In the genomic region with DNA sequence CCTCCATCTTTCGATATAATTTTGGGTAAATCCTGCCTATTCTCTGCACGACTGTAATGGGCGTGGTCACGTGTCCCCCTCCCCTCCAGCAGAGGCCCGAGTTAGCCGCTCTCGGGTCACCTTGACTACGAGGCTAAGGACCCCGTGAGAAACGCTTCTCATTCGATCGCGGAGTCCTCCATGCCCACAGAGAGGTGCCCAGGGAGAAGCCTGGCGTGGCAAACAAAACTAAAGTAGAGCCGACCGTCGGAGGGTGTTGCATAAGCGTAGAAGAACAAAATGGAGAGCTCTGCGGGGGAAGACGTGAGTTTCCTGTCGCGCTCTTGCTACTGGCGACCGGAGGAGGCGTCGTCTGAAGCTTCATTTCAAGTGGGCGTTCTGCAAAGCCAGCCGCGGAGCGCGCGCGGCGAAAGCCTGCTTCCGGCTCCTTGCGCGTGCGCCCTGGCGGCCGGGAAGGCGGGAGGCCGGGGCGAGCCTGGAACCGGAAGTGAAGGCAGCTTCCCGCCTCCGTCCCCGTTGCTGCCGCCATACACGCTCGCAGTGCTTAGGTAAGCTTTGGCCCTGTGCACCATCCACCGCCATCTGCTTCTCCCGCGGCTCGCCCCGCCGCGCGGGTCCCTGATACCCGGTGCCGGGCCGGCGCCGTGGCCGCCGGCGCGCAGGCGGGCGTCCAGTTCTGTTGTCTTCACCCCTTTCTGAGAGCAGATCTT, we compare ENCODE assay signal across 8 mouse cellular contexts. TPM values are rescaled to one million over a fixed set of nuclear protein-coding genes. Genes with fewer than 3 reads are reported as not detected.
A peak's percentile ranks its signal among the peaks of the same experiment; 100 is the strongest.
DNase-seq lines count a peak whose midpoint lies in the region; ATAC-seq lines count a peak whose summit lies in the region.

A gene (plus strand): TSS at position 442 of the 710 bp plus-strand sequence.

- peak within 1 kb of the TSS; percentile 88 for H3K4me2 ChIP-seq in heart, embryonic 14.5 days (ENCODE audit: low read length)
- H3K4me2 ChIP-seq in liver, embryonic 13.5 days: peak within 1 kb of the TSS; percentile 97
- H3K4me2 ChIP-seq in stomach, embryonic 16.5 days (ENCODE audit: low read depth, low read length): peak within 1 kb of the TSS; percentile 76

- peaks cover 48% of the 10 kb centered on the region for H3K36me3 ChIP-seq in heart, embryonic 14.5 days (ENCODE audit: control insufficient read depth, insufficient read depth, low read length)
- peaks cover 36% of the 10 kb centered on the region for H3K36me3 ChIP-seq in liver, embryonic 13.5 days
- peaks cover 12% of the 10 kb centered on the region for H3K36me3 ChIP-seq in stomach, embryonic 16.5 days (ENCODE audit: control insufficient read depth, insufficient read depth, low read length)

- peak; percentile 76 for ATAC-seq in CD4-positive, CD25-positive, alpha-beta regulatory T cell, adult 4 months
- ATAC-seq in heart, embryonic 14.5 days (ENCODE audit: insufficient number of reproducible peaks, insufficient read depth, low FRiP score, low read depth): peak; percentile 86
- peak; percentile 83 for ATAC-seq in liver, embryonic 13.5 days (ENCODE audit: low read depth)
- ATAC-seq in stomach, embryonic 16.5 days (ENCODE audit: insufficient read depth, low FRiP score): peak; percentile 91

- peak within 1 kb of the TSS; percentile 95 for H3K4me3 ChIP-seq in heart, embryonic 14.5 days (ENCODE audit: control insufficient read depth in 1 of 2, insufficient read depth in 1 of 2, low read depth in 1 of 2, low read length in 2 of 2)
- peak within 1 kb of the TSS; percentile 92 for H3K4me3 ChIP-seq in liver, embryonic 13.5 days (replicated peaks)
- peak within 1 kb of the TSS; percentile 77 for H3K4me3 ChIP-seq in stomach, embryonic 16.5 days (replicated peaks; ENCODE audit: low read length)

- no peaks in the 10 kb centered on the region for H3K27me3 ChIP-seq in heart, embryonic 14.5 days (ENCODE audit: control insufficient read depth, insufficient read depth, low read length)
- no peaks in the 10 kb centered on the region for H3K27me3 ChIP-seq in liver, embryonic 13.5 days
- no peaks in the 10 kb centered on the region for H3K27me3 ChIP-seq in stomach, embryonic 16.5 days (ENCODE audit: control insufficient read depth, insufficient read depth, low read length)

- under 1% methylated on average over 57 of the region's 69 CpGs for WGBS in heart, embryonic 14.5 days
- under 1% methylated on average over 69 of the region's 69 CpGs for WGBS in liver, embryonic 13.5 days (ENCODE audit: insufficient replicate concordance)
- WGBS in stomach, embryonic 16.5 days: under 1% methylated on average over 68 of the region's 69 CpGs

- peak within 1 kb of the TSS; percentile 100 for H3K9ac ChIP-seq in heart, embryonic 14.5 days (ENCODE audit: low read length)
- H3K9ac ChIP-seq in liver, embryonic 13.5 days: peak within 1 kb of the TSS; percentile 97
- peak within 1 kb of the TSS; percentile 95 for H3K9ac ChIP-seq in stomach, embryonic 16.5 days (ENCODE audit: low read length)

- H3K27ac ChIP-seq in heart, embryonic 14.5 days (replicated peaks in 1 of 2; ENCODE audit: control insufficient read depth in 1 of 2, insufficient read depth in 1 of 2, low read depth in 2 of 2, low read length in 2 of 2): peak within 1 kb of the TSS; percentile 98 to 99
- peak within 1 kb of the TSS; percentile 95 for H3K27ac ChIP-seq in liver, embryonic 13.5 days
- H3K27ac ChIP-seq in stomach, embryonic 16.5 days (ENCODE audit: low read length): peak within 1 kb of the TSS; percentile 99

- no peaks in the 10 kb centered on the region for H3K9me3 ChIP-seq in heart, embryonic 14.5 days (ENCODE audit: control insufficient read depth, low read length)
- H3K9me3 ChIP-seq in liver, embryonic 13.5 days (replicated peaks): no peaks in the 10 kb centered on the region
- no peaks in the 10 kb centered on the region for H3K9me3 ChIP-seq in stomach, embryonic 16.5 days (replicated peaks; ENCODE audit: control insufficient read depth, low read length)

- DNase-seq in c-Kit-negative CD71-positive TER-119-positive erythroid progenitor cells, embryonic 14.5 days (ENCODE audit: low read depth, low spot score): peak; percentile 88
- DNase-seq in fibroblast of lung, adult 2 months (ENCODE audit: low read depth): peak; percentile 90
- peak; percentile 97 for DNase-seq in kidney, postnatal 14 days
- DNase-seq in liver, embryonic 13.5 days: peak; percentile 93
- peak; percentile 96 for DNase-seq in neural tube, embryonic 10.5 days (ENCODE audit: extremely low spot score, low spot score)

- H3K4me1 ChIP-seq in heart, embryonic 14.5 days (ENCODE audit: control insufficient read depth in 2 of 2, insufficient read depth in 2 of 2, low read length in 2 of 2): peaks cover 17 to 46% of the 10 kb centered on the region in 2 experiments
- H3K4me1 ChIP-seq in liver, embryonic 13.5 days (replicated peaks): peaks cover 60% of the 10 kb centered on the region
- peaks cover 38% of the 10 kb centered on the region for H3K4me1 ChIP-seq in stomach, embryonic 16.5 days (ENCODE audit: control insufficient read depth, insufficient read depth, low read length)

RNA-seq across cellular contexts. Expression of the gene that starts here (rescaled TPM):
- 100 to 1,000 TPM; 255 to 357 TPM for polyA plus RNA-seq in CD4-positive, CD25-positive, alpha-beta regulatory T cell, adult 4 months (2017; shearing (Covaris generic))
- 237 and 246 TPM in 2 replicates for polyA plus RNA-seq in heart, embryonic 14.5 days (2014; fragmentation: Nextera tagmentation; extraction: Ambion mirVana)
- 208 and 220 TPM in 2 replicates for polyA plus RNA-seq in liver, embryonic 13.5 days (2015; fragmentation: Nextera tagmentation; extraction: Ambion mirVana)
- 340 and 353 TPM in 2 replicates for polyA plus RNA-seq in stomach, embryonic 16.5 days (2015; fragmentation: Nextera tagmentation; extraction: Ambion mirVana)

Comparison
In these comparisons a context has a peak if more than half of its experiments do, and no peak if none do; other contexts are left out.
1. Peak in every context shown above with its lines: DNase-seq, ATAC-seq, H3K4me3 ChIP-seq and H3K27ac ChIP-seq.